Mouse (Mus musculus) gastrocnemius, adult 2 months (tissue): Measurements from ENCODE around the gene Atg9a. TPM values are rescaled to one million over a fixed set of nuclear protein-coding genes. Genes with fewer than 3 reads are reported as not detected.

Experiments
- DNase-seq: peaks from one replicate; pipeline ENCODE4 v3.0.0; 2022
- H3K27ac ChIP-seq: fragments of 200-600 bp; 2 replicates; pipeline ENCODE4 v1.8.1; 2022; ENCODE audit warnings: mild to moderate bottlenecking
- H3K4me3 ChIP-seq: fragments of 200-600 bp; 2 replicates; pipeline ENCODE4 v1.8.1; 2022; ENCODE audit warnings: mild to moderate bottlenecking, moderate library complexity
- CTCF ChIP-seq: fragments of 200-600 bp; IDR thresholded peaks from 2 replicates; pipeline ENCODE4 v1.8.1; 2022; ENCODE audit warnings: antibody characterized with exemption, mild to moderate bottlenecking, moderate library complexity
- intact Hi-C: fragments of 180-260 bp; cut with DNase I; formaldehyde crosslinking; loops from one replicate; pipeline ENCODE4 v1.15.1; 2025
- total RNA-seq, 2 experiments: library from RNA; stranded (reverse); gene quantifications; 2 replicates each; pipeline ENCODE4 v1.2.3; 2021

Atg9a gene
- total RNA-seq, 2 experiments from 2014 or later = 107 to 113 TPM

DNA sequence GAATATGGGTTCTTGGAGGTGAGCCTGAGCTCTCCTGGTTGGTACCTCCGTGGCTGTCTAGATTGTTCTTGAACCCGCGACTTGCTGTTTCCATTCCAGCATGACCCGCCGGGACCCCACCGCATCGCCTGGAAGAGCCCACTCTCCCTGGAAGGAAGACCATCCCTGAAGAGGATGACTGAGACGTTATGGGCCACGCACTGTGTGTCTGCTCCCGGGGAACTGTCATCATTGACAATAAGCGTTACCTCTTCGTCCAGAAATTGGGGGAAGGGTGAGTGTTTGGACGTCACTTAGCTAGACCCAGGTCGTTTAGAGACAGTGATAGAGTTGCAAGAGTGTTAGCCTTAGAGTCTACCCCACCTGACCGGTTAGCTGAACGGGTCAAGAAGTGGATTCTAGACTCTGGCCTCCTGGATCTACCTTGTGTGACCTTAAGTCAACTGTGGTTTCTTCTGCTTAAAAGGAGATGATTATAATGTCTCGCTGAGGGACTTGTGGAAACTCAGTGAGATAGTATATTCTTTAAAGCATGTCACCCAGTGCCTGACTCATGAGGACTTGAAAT is 19.2 kb upstream of the Atg9a start:
- intact Hi-C loops = loop anchor here (2.0 kb wide), 1 partner anchor 18 kb away; the partner anchor contains the start of genes Ankzf1 and Atg9a
- TF ChIP-seq CTCF = no peak
- no peak for DNase-seq
- Histone ChIP-seq H3K4me3 (peak overlapping the region; percentile 97), H3K27ac (peak overlapping the region; percentile 91)

DNA sequence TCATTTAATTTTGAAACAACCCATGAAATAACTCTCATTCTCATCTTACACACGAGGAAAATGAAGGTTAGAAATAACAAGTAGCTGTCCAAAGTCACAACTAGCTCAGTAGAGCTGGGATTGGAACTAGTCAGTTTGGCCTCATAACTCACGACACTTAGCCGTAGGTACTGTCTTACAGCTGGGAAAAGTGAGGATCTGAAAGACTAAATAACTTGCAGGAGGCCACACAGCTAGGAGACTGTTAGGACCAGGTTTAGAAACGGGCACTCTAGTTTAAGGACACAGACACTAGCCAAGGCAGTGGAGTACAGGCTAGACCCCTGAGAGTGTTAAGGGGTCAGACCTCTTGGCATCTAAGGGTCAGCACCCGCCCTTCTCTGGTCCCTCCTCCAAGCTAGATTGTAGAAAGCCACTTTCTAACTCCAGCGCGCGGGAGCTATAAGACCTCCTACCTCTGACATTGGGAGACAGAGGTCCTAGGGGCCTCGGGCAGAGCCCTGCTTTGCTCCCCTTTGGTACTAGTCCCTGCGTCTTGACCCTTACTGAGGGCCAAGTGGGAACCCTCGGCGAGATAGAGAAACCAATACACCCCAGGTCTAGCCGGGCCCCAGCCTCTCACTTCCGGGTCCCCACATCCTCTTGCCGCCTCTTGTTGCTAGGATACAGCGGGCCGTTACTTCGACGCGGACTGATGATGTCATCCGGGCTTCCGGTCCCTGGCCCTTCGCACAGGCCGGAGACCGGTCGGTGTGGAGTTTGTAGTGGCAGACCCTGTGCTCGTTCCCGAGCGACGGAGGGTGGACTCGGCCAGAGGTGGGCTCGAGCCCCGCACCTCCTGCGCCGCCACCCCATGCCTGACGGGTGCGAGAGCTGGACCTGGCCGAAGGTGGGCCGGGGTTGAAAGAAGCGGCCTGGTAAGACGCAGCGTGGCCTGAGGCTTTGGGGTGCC is 18.4 kb upstream of the Atg9a start, which contains the start of the genes Glb1l and Stk16:
TSS of gene Glb1l (minus strand) at position 678 of the 952 bp plus-strand sequence.
TSS of gene Stk16 (plus strand) at position 703 of the 952 bp plus-strand sequence.
- no peak for TF ChIP-seq CTCF
- peak; percentile 96 for DNase-seq
- intact Hi-C loops = loop anchor here (2.0 kb wide), 1 partner anchor 18 kb away; the partner anchor contains the start of genes Ankzf1 and Atg9a
- peak within 1 kb of the TSS; percentile 97 for H3K4me3 ChIP-seq
- peak within 1 kb of the TSS; percentile 91 for H3K27ac ChIP-seq

DNA sequence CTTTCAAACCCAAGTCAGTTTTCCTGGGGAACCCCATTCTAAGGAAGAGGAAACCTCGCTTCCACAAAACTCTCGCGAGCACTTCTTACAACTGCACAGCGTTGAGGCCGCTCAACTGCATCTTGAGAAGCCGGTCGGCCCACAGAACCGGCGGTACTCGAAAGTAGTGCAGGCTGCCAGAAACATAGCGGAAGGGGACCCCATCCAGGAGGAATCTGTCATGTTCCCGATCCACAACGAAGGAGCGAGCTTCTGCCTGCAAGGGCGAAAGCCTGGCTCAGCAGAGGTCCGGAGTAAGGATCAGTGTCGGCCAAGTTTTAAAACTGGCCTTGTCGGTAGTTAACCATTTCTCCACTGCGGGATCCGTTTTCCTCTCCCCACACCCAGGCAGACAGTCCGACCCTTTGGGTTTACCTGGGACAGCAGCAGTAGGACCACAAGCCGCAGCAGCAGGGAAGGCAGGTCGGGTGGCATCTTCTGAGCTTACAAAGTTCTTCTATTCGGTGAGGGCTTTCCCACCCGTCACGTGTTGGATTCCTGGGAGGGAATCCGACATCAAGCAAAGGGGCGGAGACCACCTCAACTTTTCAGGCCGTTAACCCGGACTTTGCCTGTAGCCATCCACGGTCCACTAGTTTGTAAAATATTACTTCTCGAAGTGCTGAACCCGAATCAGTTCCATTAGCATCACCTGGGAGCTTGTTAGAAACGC is 17.1 kb upstream of the Atg9a start:
- TF ChIP-seq CTCF = no peak
- H3K4me3 ChIP-seq = peak overlapping the region; percentile 69
- peak overlapping the region; percentile 76 for H3K27ac ChIP-seq
- intact Hi-C loops = no loop called here
- no peak for DNase-seq

DNA sequence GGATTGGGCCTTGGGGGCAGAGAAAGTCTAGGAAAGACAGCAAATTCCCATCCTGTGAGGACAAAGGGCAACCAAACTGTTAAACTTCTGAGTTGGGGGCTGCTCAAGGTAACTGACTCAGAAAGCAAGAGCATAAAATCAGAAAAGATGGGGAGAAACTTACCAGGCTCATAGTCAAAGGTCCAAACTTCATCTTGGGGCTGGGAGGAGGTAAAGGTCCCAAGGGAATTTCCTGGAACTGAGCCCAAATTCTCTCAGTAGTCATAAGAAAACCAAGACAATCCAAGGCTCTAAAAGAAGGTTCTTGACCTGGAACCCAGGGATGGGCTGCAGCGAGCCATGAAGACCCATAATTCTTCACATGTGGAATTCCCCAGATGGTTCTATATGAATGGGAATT is 9.2 kb upstream of the Atg9a start:
- no peak for TF ChIP-seq CTCF
- no peak for DNase-seq
- H3K4me3 ChIP-seq = no peak overlapping the region
- intact Hi-C loops = no loop called here
- H3K27ac ChIP-seq = no peak overlapping the region

DNA sequence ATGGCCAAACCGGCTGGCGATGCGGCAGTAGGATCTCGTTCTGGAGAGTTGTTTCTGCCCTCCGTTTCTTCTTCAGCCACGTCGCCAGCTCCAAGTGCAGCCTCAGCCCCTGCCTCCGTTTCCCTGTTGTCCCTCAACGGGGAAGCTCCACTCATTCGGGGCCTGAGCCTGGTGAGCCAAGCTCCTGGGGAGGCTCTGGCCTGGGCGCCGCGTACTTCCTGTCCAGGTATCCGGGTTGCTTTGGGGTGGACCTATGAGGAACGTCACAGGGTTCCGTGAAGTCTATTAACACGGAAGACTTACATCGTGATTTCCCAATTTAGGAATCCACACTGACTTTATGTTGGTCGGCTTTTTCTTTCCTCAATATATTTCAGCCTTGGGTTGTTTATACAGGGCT is 456 bp upstream of the Atg9a start:
- peak; percentile 53 for DNase-seq
- H3K27ac ChIP-seq = peak overlapping the region; percentile 97
- intact Hi-C loops = loop anchor here (2.0 kb wide), 1 partner anchor 18 kb away; the partner anchor contains the start of genes Glb1l and Stk16
- H3K4me3 ChIP-seq = peak overlapping the region; percentile 93
- TF ChIP-seq CTCF = no peak

DNA sequence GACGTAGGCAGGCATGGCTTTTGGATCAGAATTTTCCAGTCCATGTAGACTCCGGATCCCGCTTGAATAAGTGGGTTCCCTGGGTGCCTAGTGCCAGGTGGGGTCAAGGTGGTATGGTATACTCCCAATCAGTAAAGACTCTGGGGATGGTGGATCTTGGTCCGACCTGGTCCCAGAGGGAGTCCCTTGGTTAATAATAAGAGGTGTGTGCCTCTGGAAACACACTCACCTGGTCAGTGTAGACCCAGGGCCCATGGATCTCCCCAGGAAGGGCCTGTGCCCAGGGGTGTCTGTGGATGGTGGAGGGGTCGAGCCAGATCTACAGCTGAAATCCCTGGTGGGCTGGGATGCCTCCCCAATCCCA is 756 bp downstream of the Atg9a start:
- peak overlapping the region; percentile 93 for H3K4me3 ChIP-seq
- DNase-seq = no peak
- H3K27ac ChIP-seq = peak overlapping the region; percentile 97
- intact Hi-C loops = loop anchor here (1.0 kb wide), 1 partner anchor 60 kb away; no protein-coding TSS in a partner anchor
- no peak for TF ChIP-seq CTCF

DNA sequence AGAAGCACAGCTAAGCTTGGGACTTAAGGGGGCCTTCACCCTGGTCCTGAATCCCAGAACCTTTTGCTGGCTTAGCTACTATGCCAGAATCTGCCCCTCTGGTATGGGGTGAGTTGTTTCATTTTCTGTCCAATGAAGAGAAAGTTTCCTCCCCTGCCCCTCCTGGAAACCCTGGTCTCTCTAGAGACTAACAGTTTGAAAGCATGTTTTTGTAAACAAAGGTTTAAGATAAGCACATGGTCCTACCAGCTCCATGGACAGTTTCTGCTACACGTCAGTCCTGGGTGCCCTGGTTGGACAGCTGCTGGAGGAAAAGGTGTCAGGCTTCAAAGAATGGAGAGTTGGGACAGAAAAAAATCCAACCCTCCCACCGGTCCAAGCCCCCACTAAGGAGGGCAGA is 1.4 kb downstream of the Atg9a start:
- DNase-seq = no peak
- peak overlapping the region; percentile 97 for H3K27ac ChIP-seq
- no peak for TF ChIP-seq CTCF
- intact Hi-C loops = no loop called here
- H3K4me3 ChIP-seq = peak overlapping the region; percentile 93

DNA sequence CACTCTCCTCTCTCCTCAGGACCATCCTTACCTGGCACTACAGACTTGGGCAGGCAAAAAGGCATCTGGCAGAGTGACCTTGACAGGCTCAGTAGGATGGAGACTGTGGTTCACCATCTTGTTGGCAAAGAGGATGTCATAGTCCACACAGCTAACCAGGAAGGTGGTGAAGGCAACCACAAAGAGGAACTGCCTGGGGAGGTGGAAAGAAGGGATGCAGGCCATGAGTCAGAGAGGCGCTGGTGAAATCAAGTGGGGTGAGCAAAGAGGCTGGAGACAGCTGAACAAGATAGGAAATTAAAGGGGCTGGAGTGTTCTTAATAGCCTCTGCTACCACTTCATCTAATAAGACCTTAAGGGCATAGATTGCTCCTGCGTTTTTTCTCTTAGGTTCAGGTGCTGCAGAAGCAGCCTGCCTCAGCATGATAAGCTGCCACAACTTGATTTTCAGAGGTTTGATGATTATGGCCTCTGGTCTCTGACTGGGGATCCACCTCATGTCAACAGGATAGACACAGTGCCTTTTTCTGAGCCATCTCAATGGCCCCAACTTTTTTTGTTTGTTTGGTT is 4.0 kb downstream of the Atg9a start:
- DNase-seq = no peak
- Histone ChIP-seq H3K27ac (no peak overlapping the region), H3K4me3 (no peak overlapping the region)
- TF ChIP-seq CTCF = no peak
- intact Hi-C loops = no loop called here

DNA sequence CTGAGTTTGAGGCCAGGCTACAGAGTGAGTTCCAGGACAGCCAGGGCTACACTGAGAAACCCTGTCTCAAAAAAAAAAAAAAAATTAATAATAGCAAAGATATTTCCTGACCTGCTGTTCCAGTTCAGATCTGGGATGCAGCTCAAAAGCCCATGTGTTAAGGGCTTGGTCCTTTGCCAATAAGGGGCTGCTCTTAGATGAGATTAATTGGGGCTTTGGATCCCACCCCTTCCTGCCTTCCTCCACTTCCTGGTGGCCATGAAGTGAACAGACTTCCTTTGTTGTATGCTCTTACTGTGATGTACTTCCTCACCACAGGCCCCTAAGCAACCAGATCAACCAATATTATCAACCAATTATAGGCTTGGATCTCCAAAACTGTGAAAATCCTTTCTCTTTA is 4.9 kb downstream of the Atg9a start:
- no peak for TF ChIP-seq CTCF
- Histone ChIP-seq H3K27ac (no peak overlapping the region), H3K4me3 (no peak overlapping the region)
- intact Hi-C loops = no loop called here
- DNase-seq = no peak

DNA sequence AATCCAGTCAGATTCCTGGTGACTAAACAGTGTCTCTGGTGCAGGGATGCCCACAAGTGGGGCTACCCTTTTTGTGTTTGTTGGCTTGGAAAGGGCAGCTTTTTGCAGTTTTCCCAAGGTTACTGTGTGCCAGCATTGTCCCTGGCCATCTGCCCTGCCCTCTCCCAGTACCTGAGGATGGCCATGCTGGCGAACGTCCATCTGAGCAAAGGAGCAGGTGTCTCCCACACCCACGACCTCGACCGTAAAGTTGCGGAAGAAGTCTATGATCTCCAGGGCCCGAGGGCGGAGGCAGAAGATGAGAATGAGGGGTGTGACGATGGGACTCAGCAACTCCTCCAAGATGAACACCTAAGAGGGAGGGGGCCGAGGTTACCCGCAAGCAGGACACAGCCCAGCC is 6.5 kb downstream of the Atg9a start:
- no peak overlapping the region for H3K4me3 ChIP-seq

DNA sequence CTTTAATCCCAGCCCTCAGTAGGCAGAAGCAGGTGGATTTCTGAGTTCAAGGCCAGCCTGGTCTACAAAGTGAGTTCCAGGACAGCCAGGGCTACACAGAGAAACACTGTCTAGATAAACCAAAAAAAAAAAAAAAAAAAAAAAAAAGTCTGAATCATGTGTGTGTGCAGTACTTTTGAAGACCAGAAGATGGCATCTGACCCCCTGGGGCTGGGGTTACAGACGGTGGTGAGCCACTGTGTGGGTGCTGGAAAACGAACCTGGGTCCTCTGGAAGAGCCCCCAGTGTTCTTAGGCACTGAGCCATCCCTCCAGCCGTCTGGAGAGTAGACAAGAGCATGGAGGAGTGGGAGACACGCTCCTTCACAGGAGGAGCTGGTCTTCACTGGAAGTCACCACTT is 9.8 kb downstream of the Atg9a start:
- DNase-seq = no peak
- Histone ChIP-seq H3K27ac (no peak overlapping the region), H3K4me3 (no peak overlapping the region)
- TF ChIP-seq CTCF = peak; percentile 29; the same call in 1 of the 2 replicates
- intact Hi-C loops = no loop called here

More for the DNA sequence above, 6.5 kb downstream of the Atg9a start:
- intact Hi-C loops = no loop called here
- no peak overlapping the region for H3K27ac ChIP-seq
- TF ChIP-seq CTCF = no peak
- DNase-seq = no peak

DNA sequence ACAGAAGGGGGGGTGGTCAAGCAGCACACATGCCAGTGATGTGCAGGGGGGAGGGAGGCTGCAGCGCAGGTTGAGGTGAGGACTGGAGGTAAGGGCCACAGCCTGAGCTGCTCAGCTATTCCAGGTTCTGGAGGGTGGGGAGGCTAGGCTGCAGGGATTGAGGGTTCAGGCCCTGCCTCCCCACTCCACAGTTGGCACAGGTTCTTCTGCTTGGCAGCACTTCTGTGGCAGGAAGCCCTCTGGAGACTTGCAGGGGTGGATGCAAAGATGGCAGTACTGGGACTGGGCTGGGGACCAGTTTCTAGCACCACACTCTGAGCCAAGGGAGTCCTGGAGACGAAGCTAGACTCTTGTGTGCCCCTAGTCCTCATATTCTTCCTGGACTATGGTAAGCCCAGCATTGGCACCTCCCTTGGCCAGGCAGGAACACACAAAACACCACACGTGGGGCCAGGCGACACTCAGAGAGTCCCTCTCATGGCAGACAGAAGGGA is 10.6 kb downstream of the Atg9a start:
- intact Hi-C loops = no loop called here
- Histone ChIP-seq H3K27ac (no peak overlapping the region), H3K4me3 (no peak overlapping the region)
- DNase-seq = no peak
- no peak for TF ChIP-seq CTCF
